Mouse (Mus musculus) liver, adult 2 months (tissue): ENCODE data around the gene Sumo1. TPM values are rescaled to one million over a fixed set of nuclear protein-coding genes. Genes with fewer than 3 reads are reported as not detected.
"Not testable (repeated sequence)": the region's sequence is repeated elsewhere in the genome, so short reads cannot be mapped to it uniquely, and the experiment has no call there.

Experiments used
- DNase-seq: peaks from one replicate; pipeline ENCODE4 v3.0.0-alpha.2; 2011; ENCODE audit warnings: low read depth, low spot score; ENCODE audit errors: extremely low read depth
- H3K27ac ChIP-seq: fragments of 200-500 bp; replicated peaks from 2 replicates; pipeline ENCODE4 v1.5.1; 2012; ENCODE audit warnings: low read depth, mild to moderate bottlenecking, control low read depth, inconsistent platforms, low read length; ENCODE audit not compliant: insufficient read depth
- H3K27me3 ChIP-seq: fragments of 200-500 bp; 2 replicates; pipeline ENCODE4 v1.6.1; 2012; ENCODE audit warnings: mild to moderate bottlenecking, moderate library complexity, low read length, inconsistent platforms; ENCODE audit not compliant: control insufficient read depth, insufficient read depth
- H3K36me3 ChIP-seq: fragments of 200-500 bp; 2 replicates; pipeline ENCODE4 v1.6.1; 2012; ENCODE audit warnings: low read length, inconsistent platforms; ENCODE audit not compliant: control insufficient read depth, insufficient read depth
- H3K4me1 ChIP-seq: fragments of 200-500 bp; 2 replicates; pipeline ENCODE4 v1.6.1; 2011; ENCODE audit warnings: low read length; ENCODE audit not compliant: control insufficient read depth, insufficient read depth
- H3K4me3 ChIP-seq: fragments of 200-500 bp; 2 replicates; pipeline ENCODE4 v1.5.1; 2011; ENCODE audit warnings: low read depth, mild to moderate bottlenecking, control low read depth, low read length, moderate library complexity; ENCODE audit not compliant: insufficient read depth
- H3K79me2 ChIP-seq: fragments of 200-500 bp; 2 replicates; pipeline ENCODE4 v1.6.1; 2012; ENCODE audit warnings: inconsistent platforms, mild to moderate bottlenecking, low read length, moderate library complexity; ENCODE audit not compliant: control insufficient read depth, insufficient read depth
- H3K9ac ChIP-seq: fragments of 200-500 bp; 2 replicates; pipeline ENCODE4 v1.6.1; 2012; ENCODE audit warnings: low read depth, mild to moderate bottlenecking, control low read depth, inconsistent platforms, low read length
- CTCF ChIP-seq: fragments of 200-500 bp; IDR thresholded peaks from 2 replicates; pipeline ENCODE4 v1.5.1; 2011; ENCODE audit warnings: low read depth, low read length, control low read depth
- POLR2A ChIP-seq: fragments of 200-500 bp; IDR thresholded peaks from 2 replicates; pipeline ENCODE4 v1.6.1; 2011; ENCODE audit warnings: low read length, control low read depth; ENCODE audit not compliant: insufficient read depth; ENCODE audit errors: extremely low read depth
- WGBS: fragments of 180-500 bp; shearing (Covaris S2); methylation state at CpG from one replicate; pipeline ENCODE4 v1.1.7; 2018; 5-methylcytosine and 5-hydroxymethylcytosine counted together
- polyA plus RNA-seq: library from polyadenylated mRNA; depleted of rRNA; stranded (reverse); fragments of >200 nt; gene quantifications from 2 replicates; pipeline ENCODE4 v1.2.3, GENCODE M21; 2012
- total RNA-seq: library from RNA; depleted of rRNA; stranded (reverse); fragments of >200 nt; gene quantifications from 2 replicates; pipeline ENCODE4 v1.2.3, GENCODE M21; 2014

The Sumo1 gene
- total and polyA plus RNA-seq, 2 experiments: 7.5 to 55.1 TPM

DNA sequence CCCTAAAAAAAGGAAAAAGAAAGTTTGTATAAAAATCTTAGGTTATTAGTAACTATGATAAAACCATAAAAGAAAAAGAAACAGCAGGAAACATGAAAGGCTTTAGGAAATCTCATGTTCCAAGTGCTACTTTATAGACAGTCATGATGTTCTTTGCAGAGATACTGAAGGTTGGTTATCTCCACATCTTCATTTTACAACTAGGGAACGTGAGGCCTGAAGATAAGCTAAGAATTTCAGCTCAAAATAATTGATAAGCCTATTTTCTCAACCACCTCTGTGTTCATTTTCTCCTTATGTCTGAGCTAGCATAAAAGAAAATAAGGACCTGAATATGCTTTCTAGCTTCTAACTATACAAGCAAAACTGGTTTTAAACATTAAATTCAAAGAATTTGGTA, 28.1 kb downstream of the Sumo1 start:
- H3K4me3 ChIP-seq: no peak overlapping the region
- H3K79me2 ChIP-seq: no peaks in the 10 kb centered on the region; the same call in 1 of the 2 replicates
- no peaks in the 10 kb centered on the region for H3K27me3 ChIP-seq
- no peak for DNase-seq
- no peaks in the 10 kb centered on the region; the same call in 1 of the 2 replicates for H3K4me1 ChIP-seq
- H3K27ac ChIP-seq: no peak overlapping the region
- peaks cover 25% of the 10 kb centered on the region for H3K36me3 ChIP-seq
- no peak overlapping the region for H3K9ac ChIP-seq
- WGBS: 76% methylated on average over 1 of the region's 1 CpGs
- TF ChIP-seq CTCF: no peak
- no peak for TF ChIP-seq POLR2A

DNA sequence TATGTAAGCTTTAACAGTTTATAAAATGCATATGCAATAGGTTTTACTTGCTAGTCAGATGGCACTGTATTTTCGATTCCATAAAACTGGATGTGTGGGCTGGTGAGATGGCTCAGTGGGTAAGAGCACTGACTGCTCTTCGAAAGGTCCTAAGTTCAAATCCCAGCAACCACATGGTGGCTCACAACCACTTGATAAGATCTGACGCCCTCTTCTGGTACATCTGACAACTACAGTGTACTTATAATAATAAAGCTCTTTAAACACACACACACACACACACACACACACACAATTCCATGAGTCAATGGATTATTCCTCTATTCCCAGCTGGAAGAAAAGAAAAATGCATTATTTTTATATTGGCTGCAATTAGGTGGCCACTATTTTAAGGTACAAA, 32.3 kb downstream of the Sumo1 start:
- no peak overlapping the region for H3K4me3 ChIP-seq
- 92% methylated on average over 3 of the region's 3 CpGs for WGBS
- TF ChIP-seq POLR2A: no peak
- no peak for TF ChIP-seq CTCF
- H3K27me3 ChIP-seq: no peaks in the 10 kb centered on the region
- H3K4me1 ChIP-seq: no peaks in the 10 kb centered on the region; the same call in 1 of the 2 replicates
- H3K27ac ChIP-seq: no peak overlapping the region
- H3K9ac ChIP-seq: no peak overlapping the region
- no peaks in the 10 kb centered on the region for H3K79me2 ChIP-seq
- no peak for DNase-seq
- H3K36me3 ChIP-seq: peaks cover 16% of the 10 kb centered on the region

DNA sequence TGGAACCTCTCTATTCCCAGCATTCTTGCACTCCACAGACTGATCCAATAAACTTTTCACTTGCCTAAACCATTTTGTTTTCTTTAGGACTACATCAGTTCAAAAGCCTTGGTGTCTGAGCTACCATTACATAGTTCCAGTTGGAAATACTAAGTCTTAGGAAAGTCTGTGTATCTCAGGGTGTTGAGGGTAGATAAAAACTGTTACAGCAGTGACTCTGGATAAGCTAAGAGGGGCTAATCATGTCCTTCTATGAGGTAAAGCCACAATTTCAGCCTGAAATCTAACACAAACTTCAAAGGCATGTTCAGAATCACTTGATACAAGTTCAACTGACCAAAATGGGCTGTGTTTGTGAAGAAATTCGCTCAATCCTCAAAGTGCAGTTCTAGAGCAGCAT, 34.3 kb downstream of the Sumo1 start:
- Histone ChIP-seq H3K9ac (no peak overlapping the region), H3K27me3 (no peaks in the 10 kb centered on the region), H3K4me3 (no peak overlapping the region), H3K36me3 (peaks cover 5% of the 10 kb centered on the region), H3K27ac (no peak overlapping the region), H3K4me1 (peaks cover 2% of the 10 kb centered on the region; the same call in 1 of the 2 replicates), H3K79me2 (no peaks in the 10 kb centered on the region)
- WGBS: 80% methylated on average over 1 of the region's 1 CpGs
- TF ChIP-seq POLR2A: no peak
- no peak for TF ChIP-seq CTCF
- no peak for DNase-seq

DNA sequence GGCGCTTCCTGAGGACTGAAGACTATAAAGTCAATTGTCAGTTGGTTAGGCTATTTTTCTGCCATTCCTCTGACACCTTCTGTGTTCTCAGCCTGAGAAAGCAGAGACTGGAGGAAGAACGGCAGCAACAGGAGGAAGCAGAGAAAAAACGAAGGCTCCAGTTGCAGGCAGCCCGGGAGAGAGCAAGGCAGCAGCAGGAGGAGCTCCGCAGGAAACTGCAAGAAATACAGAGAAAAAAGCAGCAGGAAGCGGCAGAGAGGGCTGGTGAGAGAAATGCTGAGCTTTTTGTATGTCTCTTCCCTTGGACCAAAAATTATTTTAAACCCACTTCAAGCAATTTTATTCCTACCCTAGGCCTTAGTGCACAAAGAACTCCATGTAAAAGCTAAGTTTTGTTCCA, 37.6 kb downstream of the Sumo1 start:
- no peaks in the 10 kb centered on the region for H3K27me3 ChIP-seq
- H3K4me3 ChIP-seq: no peak overlapping the region
- DNase-seq: no peak
- 54% methylated on average over 6 of the region's 6 CpGs for whole genome bisulfite sequencing
- TF ChIP-seq CTCF: no peak
- TF ChIP-seq POLR2A: no peak
- H3K9ac ChIP-seq: no peak overlapping the region
- H3K4me1 ChIP-seq: peaks cover 2% of the 10 kb centered on the region; the same call in 1 of the 2 replicates
- H3K27ac ChIP-seq: no peak overlapping the region
- no peaks in the 10 kb centered on the region for H3K36me3 ChIP-seq
- no peaks in the 10 kb centered on the region for H3K79me2 ChIP-seq

DNA sequence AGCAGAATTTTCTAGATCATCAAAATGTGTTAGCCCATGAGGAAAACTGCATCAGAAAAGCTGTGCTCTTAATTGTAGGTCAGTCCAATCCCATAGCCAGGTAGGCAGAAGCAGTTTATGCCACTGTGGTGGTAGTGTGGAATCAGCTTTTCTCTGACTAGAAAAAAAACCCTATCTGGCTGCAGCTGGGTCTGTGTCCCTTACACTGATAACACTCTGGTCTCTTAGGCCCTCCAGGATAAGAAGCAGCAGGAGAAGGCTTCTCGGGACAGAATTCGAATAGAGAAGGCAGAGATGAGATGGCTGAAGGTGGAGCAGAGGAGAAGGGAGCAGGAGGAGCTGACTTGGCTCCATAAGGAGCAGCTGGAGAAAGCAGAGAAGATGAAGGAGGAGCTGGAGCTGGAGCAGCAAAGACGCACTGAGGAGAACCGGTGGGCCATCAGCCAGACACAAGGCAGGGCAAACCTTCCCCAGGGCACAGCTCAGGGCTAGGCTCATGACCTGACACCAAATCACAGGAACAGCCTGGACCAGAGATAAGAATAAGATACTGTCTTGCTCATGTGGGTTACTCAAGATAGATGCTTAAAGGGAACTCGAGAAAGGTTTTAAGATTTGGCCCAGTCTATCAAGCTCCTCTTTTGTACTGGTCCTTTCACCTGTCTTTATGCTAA, 38.5 kb downstream of the Sumo1 start:
- no peak for DNase-seq
- Histone ChIP-seq H3K4me3 (no peak overlapping the region), H3K4me1 (peaks cover 2% of the 10 kb centered on the region; the same call in 1 of the 2 replicates), H3K27me3 (no peaks in the 10 kb centered on the region), H3K36me3 (no peaks in the 10 kb centered on the region), H3K9ac (no peak overlapping the region), H3K79me2 (no peaks in the 10 kb centered on the region), H3K27ac (no peak overlapping the region)
- no peak for TF ChIP-seq CTCF
- no peak for TF ChIP-seq POLR2A
- 83% methylated on average over 5 of the region's 5 CpGs for WGBS

DNA sequence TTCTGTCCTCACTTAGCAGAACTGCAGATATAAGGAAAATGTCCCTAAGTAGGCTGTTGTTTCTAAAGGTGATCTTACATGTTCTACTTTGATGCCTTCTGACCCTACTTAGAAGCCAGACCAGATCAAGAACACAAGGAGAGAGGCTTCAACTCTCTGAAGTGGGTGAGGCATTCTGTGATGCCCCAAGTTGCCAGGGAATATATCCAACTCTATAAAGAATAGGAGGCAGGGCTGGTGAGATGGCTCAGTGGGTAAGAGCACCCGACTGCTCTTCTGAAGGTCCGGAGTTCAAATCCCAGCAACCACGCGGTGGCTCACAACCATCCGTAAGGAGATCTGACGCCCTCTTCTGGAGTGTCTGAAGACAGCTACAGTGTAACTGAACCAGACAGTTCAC, 40.3 kb downstream of the Sumo1 start:
- not testable (repeated sequence) for DNase-seq, H3K9ac ChIP-seq, H3K27ac ChIP-seq, H3K36me3 ChIP-seq, H3K79me2 ChIP-seq, H3K4me1 ChIP-seq, H3K4me3 ChIP-seq, H3K27me3 ChIP-seq
- 93% methylated on average over 6 of the region's 6 CpGs for WGBS
